Mouse (Mus musculus): ENCODE data around the gene Gm10428. TPM values are rescaled to one million over a fixed set of nuclear protein-coding genes. Genes with fewer than 3 reads are reported as not detected.

The Gm10428 gene
- not detected in 2 replicates for polyA plus RNA-seq (2014; fragmentation: Nextera tagmentation; extraction: Ambion mirVana)

DNA sequence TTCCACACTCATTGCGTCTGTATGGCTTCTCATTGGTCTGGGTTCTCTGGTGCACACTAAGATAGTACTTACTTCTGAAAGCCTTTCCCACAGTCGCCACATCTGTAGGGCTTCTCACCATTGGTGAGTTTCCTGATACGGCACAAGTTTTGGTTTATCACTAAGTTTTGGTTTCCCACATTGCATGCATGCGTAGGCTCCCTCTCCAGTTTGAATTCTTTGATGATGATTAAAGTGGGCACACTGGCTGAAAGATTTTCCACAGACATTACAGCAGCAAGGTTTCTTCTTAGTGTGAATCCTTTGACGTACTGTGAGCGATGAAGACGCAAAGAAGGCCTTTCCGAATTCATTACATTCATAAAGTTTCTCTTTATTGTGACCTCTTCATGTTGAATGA lies at the start of gene Gm10428:
Gene Gm10428, plus strand, starts transcription at position 321 of the 400 bp plus-strand sequence.
- Histone ChIP-seq H3K9ac (replicated peaks; ENCODE audit: low read length) (no peak within 1 kb of the TSS), H3K27ac (replicated peaks; ENCODE audit: low read depth, low read length) (no peak within 1 kb of the TSS), H3K36me3 (replicated peaks; ENCODE audit: control insufficient read depth, insufficient read depth, low read depth, low read length) (no peaks in the 10 kb centered on the region), H3K4me3 (ENCODE audit: low read depth, low read length) (no peak within 1 kb of the TSS), H3K4me1 (ENCODE audit: control insufficient read depth, insufficient read depth, low read length) (no peaks in the 10 kb centered on the region), H3K4me2 (ENCODE audit: low read depth, low read length) (no peak within 1 kb of the TSS), H3K27me3 (ENCODE audit: control insufficient read depth, insufficient read depth, low read length) (no peaks in the 10 kb centered on the region), H3K9me3 (replicated peaks; ENCODE audit: control insufficient read depth, low read length) (no peaks in the 10 kb centered on the region)
- WGBS, result 88% methylated on average over 8 of the region's 8 CpGs
- DNase-seq (ENCODE audit: low spot score), result no peak
- no peak for ATAC-seq (replicated peaks; ENCODE audit: insufficient number of reproducible peaks, low FRiP score, low TSS enrichment, low read depth)

DNA sequence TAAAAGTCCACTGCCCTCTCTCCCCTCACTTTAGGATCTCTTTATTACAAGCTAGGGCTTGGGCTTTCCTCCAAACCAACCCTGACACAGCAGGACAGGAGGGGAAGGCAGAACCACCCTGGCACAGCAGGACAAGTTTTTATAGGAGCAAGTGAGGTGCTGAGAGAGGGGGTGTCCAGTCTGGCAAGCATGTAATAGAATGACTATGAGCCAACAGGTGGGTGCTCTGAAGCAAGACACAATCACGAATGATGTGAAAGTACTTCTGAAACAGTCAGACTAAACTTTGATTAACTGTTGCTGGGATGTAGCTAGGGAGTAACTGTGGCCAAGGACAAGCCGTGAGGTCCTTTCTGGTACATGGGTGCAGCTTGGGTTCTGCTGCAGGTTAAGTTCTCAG lies 46.8 kb upstream of the Gm10428 start:
- H3K36me3 ChIP-seq (replicated peaks; ENCODE audit: control insufficient read depth, insufficient read depth, low read depth, low read length), result no peaks in the 10 kb centered on the region
- 91% methylated on average over 2 of the region's 2 CpGs for WGBS
- ATAC-seq (replicated peaks; ENCODE audit: insufficient number of reproducible peaks, low FRiP score, low TSS enrichment, low read depth), result no peak

DNA sequence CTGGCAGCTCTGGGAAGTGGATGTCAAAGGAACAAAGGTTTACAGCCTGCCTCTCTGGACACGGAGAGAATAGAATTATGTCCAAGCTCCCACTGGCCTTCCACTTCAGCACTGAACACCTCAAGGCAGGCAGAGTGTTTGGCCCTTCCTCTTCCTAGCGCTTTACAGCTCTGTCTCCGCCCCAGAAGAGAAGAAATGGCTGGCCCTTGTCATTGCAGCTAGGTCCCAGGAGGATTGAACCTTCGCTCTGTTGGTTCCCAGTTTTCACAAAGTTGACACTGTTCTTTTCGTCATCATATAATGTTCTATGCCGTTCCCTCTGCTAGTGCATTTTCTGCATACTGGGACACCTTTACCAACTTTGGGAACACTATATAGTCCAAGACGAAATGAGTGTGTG lies 44.6 kb upstream of the Gm10428 start:
- ATAC-seq (replicated peaks; ENCODE audit: insufficient number of reproducible peaks, low FRiP score, low TSS enrichment, low read depth) (no peak), DNase-seq (ENCODE audit: low spot score) (no peak)
- no peaks in the 10 kb centered on the region for H3K36me3 ChIP-seq (replicated peaks; ENCODE audit: control insufficient read depth, insufficient read depth, low read depth, low read length)
- no peaks in the 10 kb centered on the region for H3K27me3 ChIP-seq (ENCODE audit: control insufficient read depth, insufficient read depth, low read length)
- no peak overlapping the region for H3K4me2 ChIP-seq (ENCODE audit: low read depth, low read length)
- WGBS, result 85% methylated on average over 7 of the region's 7 CpGs
- no peaks in the 10 kb centered on the region for H3K9me3 ChIP-seq (replicated peaks; ENCODE audit: control insufficient read depth, low read length)
- H3K4me3 ChIP-seq (ENCODE audit: low read depth, low read length), result no peak overlapping the region
- H3K4me1 ChIP-seq (ENCODE audit: control insufficient read depth, insufficient read depth, low read length), result no peaks in the 10 kb centered on the region
- no peak overlapping the region for H3K9ac ChIP-seq (replicated peaks; ENCODE audit: low read length)
- no peak overlapping the region for H3K27ac ChIP-seq (replicated peaks; ENCODE audit: low read depth, low read length)

More for the DNA sequence above, 46.8 kb upstream of the Gm10428 start:
- no peak overlapping the region for H3K4me2 ChIP-seq (ENCODE audit: low read depth, low read length)
- no peak overlapping the region for H3K27ac ChIP-seq (replicated peaks; ENCODE audit: low read depth, low read length)
- H3K9ac ChIP-seq (replicated peaks; ENCODE audit: low read length), result no peak overlapping the region
- DNase-seq (ENCODE audit: low spot score), result no peak
- no peak overlapping the region for H3K4me3 ChIP-seq (ENCODE audit: low read depth, low read length)
- H3K27me3 ChIP-seq (ENCODE audit: control insufficient read depth, insufficient read depth, low read length), result no peaks in the 10 kb centered on the region
- no peaks in the 10 kb centered on the region for H3K9me3 ChIP-seq (replicated peaks; ENCODE audit: control insufficient read depth, low read length)
- no peaks in the 10 kb centered on the region for H3K4me1 ChIP-seq (ENCODE audit: control insufficient read depth, insufficient read depth, low read length)

DNA sequence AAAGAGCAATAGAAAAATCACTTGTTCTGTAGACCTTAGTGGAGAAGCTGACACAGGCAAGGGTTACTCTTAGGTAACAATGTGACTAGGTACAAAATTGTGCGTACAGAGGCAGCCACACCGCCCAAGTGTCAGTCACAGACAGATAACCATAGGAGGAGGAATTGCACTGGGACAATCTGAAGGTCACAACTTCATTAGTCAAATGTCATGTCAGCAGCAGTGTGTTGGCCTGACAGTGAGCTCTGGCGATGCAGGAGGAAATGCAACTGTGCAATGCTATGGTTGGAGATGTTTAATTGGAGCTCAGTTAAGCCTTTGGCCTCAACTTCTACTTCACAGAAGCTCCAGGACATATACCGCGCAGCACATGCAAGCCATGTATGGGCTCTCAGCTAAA lies 42.2 kb upstream of the Gm10428 start:
- no peaks in the 10 kb centered on the region for H3K27me3 ChIP-seq (ENCODE audit: control insufficient read depth, insufficient read depth, low read length)
- DNase-seq (ENCODE audit: low spot score) (no peak), ATAC-seq (replicated peaks; ENCODE audit: insufficient number of reproducible peaks, low FRiP score, low TSS enrichment, low read depth) (no peak)
- no peak overlapping the region for H3K27ac ChIP-seq (replicated peaks; ENCODE audit: low read depth, low read length)
- no peaks in the 10 kb centered on the region for H3K4me1 ChIP-seq (ENCODE audit: control insufficient read depth, insufficient read depth, low read length)
- H3K36me3 ChIP-seq (replicated peaks; ENCODE audit: control insufficient read depth, insufficient read depth, low read depth, low read length), result peaks cover 7% of the 10 kb centered on the region
- no peak overlapping the region for H3K4me2 ChIP-seq (ENCODE audit: low read depth, low read length)
- WGBS, result 89% methylated on average over 5 of the region's 5 CpGs
- H3K9me3 ChIP-seq (replicated peaks; ENCODE audit: control insufficient read depth, low read length), result no peaks in the 10 kb centered on the region
- no peak overlapping the region for H3K4me3 ChIP-seq (ENCODE audit: low read depth, low read length)
- no peak overlapping the region for H3K9ac ChIP-seq (replicated peaks; ENCODE audit: low read length)

DNA sequence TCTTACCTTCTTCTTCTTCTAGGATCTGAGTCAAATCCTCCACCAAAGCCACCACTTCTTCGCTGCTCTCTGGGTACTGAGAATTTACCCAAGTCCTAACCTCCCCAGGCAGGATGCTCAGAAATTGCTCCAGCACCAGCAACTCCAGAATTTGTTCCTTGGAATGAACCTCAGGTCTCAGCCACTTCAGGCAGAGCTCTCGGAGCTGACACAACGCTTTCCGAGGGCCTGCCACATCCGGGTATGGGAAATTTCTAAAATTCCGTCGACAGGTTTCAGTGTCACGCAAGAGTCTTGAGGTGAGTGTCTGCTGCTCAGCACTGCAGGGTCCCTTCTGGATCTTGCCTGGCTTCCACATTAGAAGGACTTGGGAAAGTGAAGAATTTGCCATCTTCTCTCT lies 24.6 kb upstream of the Gm10428 start:
- no peak overlapping the region for H3K9ac ChIP-seq (replicated peaks; ENCODE audit: low read length)
- no peak overlapping the region for H3K4me2 ChIP-seq (ENCODE audit: low read depth, low read length)
- no peak overlapping the region for H3K27ac ChIP-seq (replicated peaks; ENCODE audit: low read depth, low read length)
- H3K4me3 ChIP-seq (ENCODE audit: low read depth, low read length), result no peak overlapping the region
- ATAC-seq (replicated peaks; ENCODE audit: insufficient number of reproducible peaks, low FRiP score, low TSS enrichment, low read depth), result no peak
- no peaks in the 10 kb centered on the region for H3K27me3 ChIP-seq (ENCODE audit: control insufficient read depth, insufficient read depth, low read length)
- H3K9me3 ChIP-seq (replicated peaks; ENCODE audit: control insufficient read depth, low read length), result no peaks in the 10 kb centered on the region
- no peaks in the 10 kb centered on the region for H3K4me1 ChIP-seq (ENCODE audit: control insufficient read depth, insufficient read depth, low read length)
- peaks cover 4% of the 10 kb centered on the region for H3K36me3 ChIP-seq (replicated peaks; ENCODE audit: control insufficient read depth, insufficient read depth, low read depth, low read length)
- WGBS, result 91% methylated on average over 8 of the region's 8 CpGs
- no peak for DNase-seq (ENCODE audit: low spot score)

DNA sequence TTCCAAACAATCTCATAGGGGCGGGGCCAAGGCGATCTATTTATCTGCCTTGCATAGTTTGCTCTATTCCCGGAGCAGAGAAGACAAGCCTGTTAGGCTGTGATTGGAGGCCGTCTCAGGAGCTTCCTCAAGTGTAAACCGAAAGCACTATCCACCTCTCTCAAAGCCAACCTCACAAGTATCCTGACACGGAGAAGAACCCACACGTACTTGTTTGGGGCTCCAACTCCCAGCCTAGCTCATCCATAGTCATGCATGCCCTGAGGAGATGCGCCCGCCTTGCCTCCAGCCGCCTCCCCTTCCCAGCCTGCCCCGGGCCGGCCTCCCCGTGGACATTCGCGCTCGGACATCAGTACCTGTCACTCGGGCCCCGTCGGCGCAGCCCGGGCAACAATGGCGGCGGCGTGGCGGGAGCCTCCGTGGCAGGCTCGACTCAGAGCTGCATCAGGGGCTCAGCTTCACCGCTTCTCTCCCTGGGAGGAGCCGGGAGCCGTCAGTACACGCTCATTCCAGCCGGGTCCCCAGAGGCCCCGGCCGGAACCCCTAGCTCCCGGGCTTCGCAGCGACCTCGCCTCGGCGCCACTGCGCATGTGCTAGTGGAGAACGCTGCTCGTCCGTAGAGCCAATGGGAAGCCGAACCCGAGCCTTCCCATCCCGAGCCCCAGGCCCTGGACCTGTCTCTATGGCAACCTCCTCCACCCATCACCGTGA lies 21.4 kb upstream of the Gm10428 start, which contains the start of gene Zfp287:
Gene Zfp287, minus strand, starts transcription at position 595 of the 711 bp plus-strand sequence.
- Histone ChIP-seq H3K9me3 (replicated peaks; ENCODE audit: control insufficient read depth, low read length) (no peaks in the 10 kb centered on the region), H3K4me1 (ENCODE audit: control insufficient read depth, insufficient read depth, low read length) (no peaks in the 10 kb centered on the region), H3K27me3 (ENCODE audit: control insufficient read depth, insufficient read depth, low read length) (no peaks in the 10 kb centered on the region), H3K4me2 (ENCODE audit: low read depth, low read length) (peak within 1 kb of the TSS; percentile 68), H3K27ac (replicated peaks; ENCODE audit: low read depth, low read length) (peak within 1 kb of the TSS; percentile 44; the same call in 1 of the 2 replicates), H3K36me3 (replicated peaks; ENCODE audit: control insufficient read depth, insufficient read depth, low read depth, low read length) (no peaks in the 10 kb centered on the region; the same call in 1 of the 2 replicates), H3K4me3 (ENCODE audit: low read depth, low read length) (peak within 1 kb of the TSS; percentile 76), H3K9ac (replicated peaks; ENCODE audit: low read length) (peak within 1 kb of the TSS; percentile 72)
- under 1% methylated on average over 46 of the region's 48 CpGs for WGBS
- DNase-seq (ENCODE audit: low spot score), result peak; percentile 97
- ATAC-seq (replicated peaks; ENCODE audit: insufficient number of reproducible peaks, low FRiP score, low TSS enrichment, low read depth), result peak; percentile 99

DNA sequence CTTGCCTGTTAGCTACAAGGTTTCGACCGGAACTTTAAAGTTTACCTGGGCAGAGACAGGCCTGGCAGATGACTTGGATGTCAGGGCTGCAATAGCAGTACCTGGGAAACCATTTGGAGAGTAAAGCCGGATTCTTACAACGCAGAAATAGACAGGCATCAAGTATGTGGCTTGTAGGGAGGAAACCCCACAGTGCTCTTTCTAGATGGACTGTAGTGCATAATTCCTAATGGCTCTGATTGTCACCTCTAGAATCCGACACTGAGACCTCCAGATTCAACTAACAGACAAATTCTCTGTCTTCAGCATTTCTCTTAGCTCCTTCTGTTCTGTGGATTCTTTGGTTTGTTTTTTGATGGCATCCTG lies 20.9 kb upstream of the Gm10428 start:
- WGBS, result 9% methylated on average over 5 of the region's 5 CpGs
- H3K4me2 ChIP-seq (ENCODE audit: low read depth, low read length), result peak overlapping the region; percentile 68
- no peak for DNase-seq (ENCODE audit: low spot score)
- peak overlapping the region; percentile 5; the same call in 1 of the 2 replicates for H3K9ac ChIP-seq (replicated peaks; ENCODE audit: low read length)
- peak overlapping the region; percentile 76; the same call in 1 of the 2 replicates for H3K4me3 ChIP-seq (ENCODE audit: low read depth, low read length)
- H3K27ac ChIP-seq (replicated peaks; ENCODE audit: low read depth, low read length), result no peak overlapping the region
- no peaks in the 10 kb centered on the region for H3K9me3 ChIP-seq (replicated peaks; ENCODE audit: control insufficient read depth, low read length)
- H3K4me1 ChIP-seq (ENCODE audit: control insufficient read depth, insufficient read depth, low read length), result no peaks in the 10 kb centered on the region
- no peaks in the 10 kb centered on the region for H3K27me3 ChIP-seq (ENCODE audit: control insufficient read depth, insufficient read depth, low read length)
- peak; percentile 2; the same call in 1 of the 2 replicates for ATAC-seq (replicated peaks; ENCODE audit: insufficient number of reproducible peaks, low FRiP score, low TSS enrichment, low read depth)
- no peaks in the 10 kb centered on the region; the same call in 1 of the 2 replicates for H3K36me3 ChIP-seq (replicated peaks; ENCODE audit: control insufficient read depth, insufficient read depth, low read depth, low read length)

DNA sequence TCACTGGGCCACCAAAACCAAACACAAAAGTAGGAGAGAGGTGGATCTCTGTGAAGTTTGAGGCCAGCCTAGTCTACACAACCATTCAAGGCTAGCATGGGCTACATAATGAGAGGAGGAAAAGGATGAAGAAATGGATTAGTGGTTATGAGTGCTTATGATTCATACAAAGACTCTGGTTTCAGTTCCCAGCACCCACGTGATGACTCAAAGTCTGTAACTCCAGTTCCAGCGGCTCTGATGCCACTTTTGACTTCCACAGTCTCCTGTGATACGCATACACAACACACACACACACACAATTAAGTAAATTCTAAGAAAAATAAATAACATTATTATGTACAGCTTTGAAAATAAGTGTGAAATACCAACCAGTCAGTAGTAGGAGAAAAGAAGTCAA lies 20.2 kb upstream of the Gm10428 start:
- 82% methylated on average over 3 of the region's 3 CpGs for WGBS
- no peaks in the 10 kb centered on the region for H3K9me3 ChIP-seq (replicated peaks; ENCODE audit: control insufficient read depth, low read length)
- no peaks in the 10 kb centered on the region for H3K4me1 ChIP-seq (ENCODE audit: control insufficient read depth, insufficient read depth, low read length)
- no peak overlapping the region for H3K9ac ChIP-seq (replicated peaks; ENCODE audit: low read length)
- no peaks in the 10 kb centered on the region; the same call in 1 of the 2 replicates for H3K36me3 ChIP-seq (replicated peaks; ENCODE audit: control insufficient read depth, insufficient read depth, low read depth, low read length)
- H3K4me2 ChIP-seq (ENCODE audit: low read depth, low read length), result no peak overlapping the region
- H3K27me3 ChIP-seq (ENCODE audit: control insufficient read depth, insufficient read depth, low read length), result no peaks in the 10 kb centered on the region
- no peak overlapping the region for H3K4me3 ChIP-seq (ENCODE audit: low read depth, low read length)
- DNase-seq (ENCODE audit: low spot score), result no peak
- H3K27ac ChIP-seq (replicated peaks; ENCODE audit: low read depth, low read length), result no peak overlapping the region
- no peak for ATAC-seq (replicated peaks; ENCODE audit: insufficient number of reproducible peaks, low FRiP score, low TSS enrichment, low read depth)

Data from embryonic facial prominence, embryonic 11.5 days (tissue).